Mouse (Mus musculus): ENCODE measurements around the gene Scand1.

Scand1 gene

DNA sequence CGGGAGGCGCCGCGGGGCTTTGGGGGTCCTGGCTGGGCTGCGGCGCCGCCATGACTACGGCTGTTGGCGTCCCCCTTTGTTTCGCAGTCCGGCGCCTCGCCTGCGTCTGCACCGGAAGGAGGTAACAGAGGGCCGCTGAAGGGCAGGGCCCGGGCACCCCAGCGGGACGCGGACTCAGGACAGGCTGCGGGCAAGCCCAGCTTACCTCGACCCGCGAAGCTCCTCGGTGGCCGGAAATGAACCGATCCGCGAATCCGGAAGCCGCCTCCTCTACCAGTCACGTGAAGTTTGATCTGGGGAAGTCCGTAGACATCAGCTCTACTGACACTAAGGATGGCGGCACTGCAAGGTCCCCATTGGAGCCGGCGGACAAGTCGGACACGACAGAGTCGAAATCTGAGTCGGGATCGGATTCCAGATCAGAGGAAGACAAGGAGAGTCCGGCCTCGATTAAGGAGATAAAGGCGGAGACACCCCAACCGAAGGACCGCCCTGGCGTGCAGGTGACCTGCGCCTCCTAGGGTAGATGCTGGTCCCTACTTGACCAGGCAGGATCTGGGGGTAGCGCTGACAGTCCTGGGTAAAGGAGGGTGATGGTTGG, at the start of gene Scand1, which contains the start of gene Cnbd2:
Gene Scand1, minus strand, starts transcription at position 408 of the 601 bp plus-strand sequence.
Gene Cnbd2, plus strand, starts transcription at position 3 of the 601 bp plus-strand sequence.
- H3K36me3 ChIP-seq (ENCODE audit: insufficient read depth, low read length), result peaks cover 35% of the 10 kb centered on the region
- H3K4me3 ChIP-seq (replicated peaks; ENCODE audit: low read length), result peak within 1 kb of the TSS; percentile 89
- TF ChIP-seq CTCF (conservative IDR thresholded peaks at IDR 0.05; ENCODE audit: low read length), result no peak
- TF ChIP-seq POU5F1 (IDR thresholded peaks at IDR 0.05; ENCODE audit: borderline replicate concordance, low read length), result no peak
- no peak for TF ChIP-seq NANOG (IDR thresholded peaks at IDR 0.05; ENCODE audit: borderline replicate concordance, low read length)
- H3K4me1 ChIP-seq (replicated peaks; ENCODE audit: low read depth, low read length), result peaks cover 7% of the 10 kb centered on the region
- no peaks in the 10 kb centered on the region for H3K27me3 ChIP-seq (ENCODE audit: insufficient read depth, low read length)
- peaks cover 4% of the 10 kb centered on the region; the same call in 1 of the 2 replicates for H3K9me3 ChIP-seq (ENCODE audit: low read length)

DNA sequence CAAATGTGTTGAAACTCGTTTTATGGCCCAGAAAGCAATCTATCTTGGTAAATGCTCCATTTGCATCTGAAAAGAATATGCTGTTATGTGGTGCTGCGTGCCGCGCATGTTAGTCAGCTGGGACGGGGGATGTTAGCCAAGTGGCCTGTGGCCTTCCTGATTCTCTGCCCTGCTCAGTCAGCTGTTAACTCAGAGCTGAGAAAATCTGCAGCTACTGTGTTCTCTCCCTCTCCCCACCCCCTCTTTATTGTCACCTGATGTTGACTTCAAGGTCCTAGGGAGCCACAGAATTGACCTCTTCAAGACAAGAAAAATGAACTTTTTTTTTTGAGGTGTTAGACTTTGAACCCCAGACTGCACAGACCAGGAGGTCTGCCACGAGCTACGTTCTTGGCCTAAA, 43.5 kb upstream of the Scand1 start:
- Histone ChIP-seq H3K4me1 (replicated peaks; ENCODE audit: low read depth, low read length) (0 out of 2 replicates have a peak, but pooled peaks cover 7% of the 10 kb centered on the region), H3K27me3 (ENCODE audit: insufficient read depth, low read length) (no peaks in the 10 kb centered on the region), H3K9me3 (ENCODE audit: low read length) (no peaks in the 10 kb centered on the region), H3K4me3 (replicated peaks; ENCODE audit: low read length) (no peak overlapping the region), H3K36me3 (ENCODE audit: insufficient read depth, low read length) (no peaks in the 10 kb centered on the region)
- TF ChIP-seq CTCF (conservative IDR thresholded peaks at IDR 0.05; ENCODE audit: low read length) (no peak), POU5F1 (IDR thresholded peaks at IDR 0.05; ENCODE audit: borderline replicate concordance, low read length) (no peak), NANOG (IDR thresholded peaks at IDR 0.05; ENCODE audit: borderline replicate concordance, low read length) (no peak)

DNA sequence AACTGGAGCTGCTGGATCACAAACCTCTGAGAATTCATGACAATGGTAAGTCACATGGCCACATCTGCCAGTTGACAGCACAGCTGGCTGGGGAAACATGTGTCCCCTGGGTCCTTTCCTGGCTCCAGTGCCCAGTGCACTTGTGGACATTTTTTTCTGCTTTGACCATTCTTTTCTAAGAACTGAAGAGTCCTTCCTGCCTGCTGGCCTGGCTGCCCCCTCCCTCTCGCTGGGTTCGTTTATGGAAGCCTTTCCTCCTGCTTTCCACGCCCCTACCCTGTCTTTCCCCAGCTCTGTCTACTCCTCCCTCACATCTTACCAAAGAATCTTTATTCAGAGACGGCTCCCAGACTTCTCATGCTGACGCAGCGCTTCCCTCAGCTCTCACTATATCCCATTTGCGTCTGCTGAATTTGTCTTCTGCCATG, 40.8 kb upstream of the Scand1 start:
- Histone ChIP-seq H3K9me3 (ENCODE audit: low read length) (no peaks in the 10 kb centered on the region), H3K4me1 (replicated peaks; ENCODE audit: low read depth, low read length) (0 out of 2 replicates have a peak, but pooled peaks cover 7% of the 10 kb centered on the region), H3K27me3 (ENCODE audit: insufficient read depth, low read length) (peaks cover 16% of the 10 kb centered on the region), H3K4me3 (replicated peaks; ENCODE audit: low read length) (no peak overlapping the region), H3K36me3 (ENCODE audit: insufficient read depth, low read length) (no peaks in the 10 kb centered on the region)
- TF ChIP-seq CTCF (conservative IDR thresholded peaks at IDR 0.05; ENCODE audit: low read length), result no peak
- TF ChIP-seq POU5F1 (IDR thresholded peaks at IDR 0.05; ENCODE audit: borderline replicate concordance, low read length), result no peak

DNA sequence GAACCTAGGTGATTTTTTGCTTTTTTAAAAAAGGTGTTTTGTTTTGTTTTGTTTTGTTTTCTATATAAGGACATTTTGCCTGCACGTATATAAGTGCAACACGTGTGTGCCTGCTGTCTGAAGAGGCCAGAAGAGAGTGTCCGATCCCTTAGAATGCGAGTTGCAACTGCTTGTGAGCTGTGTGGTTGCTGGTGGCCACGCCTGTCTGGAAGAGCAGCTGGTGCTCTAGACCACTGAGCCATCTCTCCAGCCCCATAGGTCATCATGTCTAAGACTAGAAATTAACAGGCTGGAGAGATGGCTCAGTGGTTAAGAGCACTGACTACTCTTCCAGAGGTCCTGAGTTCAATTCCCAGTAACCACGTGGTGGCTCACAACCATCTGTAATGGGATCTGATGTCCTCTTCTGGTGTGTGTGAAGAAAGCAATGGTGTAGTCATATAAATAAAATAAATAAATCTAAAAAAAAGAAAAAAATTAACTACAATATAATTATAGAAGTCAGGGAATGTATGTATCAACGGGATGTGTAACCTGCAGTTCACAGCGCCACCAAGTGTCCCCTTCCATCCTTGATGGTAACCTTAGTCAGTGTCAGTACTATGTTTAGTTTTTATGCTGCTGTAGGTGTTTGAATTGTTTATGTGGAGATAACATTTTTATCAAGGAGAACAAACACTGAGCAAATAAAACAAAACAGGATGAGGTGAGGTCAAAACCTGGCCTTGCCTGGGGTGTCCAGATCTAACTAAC, 40.1 kb upstream of the Scand1 start:
- Histone ChIP-seq H3K9me3 (ENCODE audit: low read length) (no peaks in the 10 kb centered on the region), H3K27me3 (ENCODE audit: insufficient read depth, low read length) (peaks cover 16% of the 10 kb centered on the region), H3K4me3 (replicated peaks; ENCODE audit: low read length) (no peak overlapping the region), H3K36me3 (ENCODE audit: insufficient read depth, low read length) (no peaks in the 10 kb centered on the region), H3K4me1 (replicated peaks; ENCODE audit: low read depth, low read length) (0 out of 2 replicates have a peak, but pooled peaks cover 7% of the 10 kb centered on the region)
- TF ChIP-seq POU5F1 (IDR thresholded peaks at IDR 0.05; ENCODE audit: borderline replicate concordance, low read length) (no peak), NANOG (IDR thresholded peaks at IDR 0.05; ENCODE audit: borderline replicate concordance, low read length) (no peak), CTCF (conservative IDR thresholded peaks at IDR 0.05; ENCODE audit: low read length) (no peak)

DNA sequence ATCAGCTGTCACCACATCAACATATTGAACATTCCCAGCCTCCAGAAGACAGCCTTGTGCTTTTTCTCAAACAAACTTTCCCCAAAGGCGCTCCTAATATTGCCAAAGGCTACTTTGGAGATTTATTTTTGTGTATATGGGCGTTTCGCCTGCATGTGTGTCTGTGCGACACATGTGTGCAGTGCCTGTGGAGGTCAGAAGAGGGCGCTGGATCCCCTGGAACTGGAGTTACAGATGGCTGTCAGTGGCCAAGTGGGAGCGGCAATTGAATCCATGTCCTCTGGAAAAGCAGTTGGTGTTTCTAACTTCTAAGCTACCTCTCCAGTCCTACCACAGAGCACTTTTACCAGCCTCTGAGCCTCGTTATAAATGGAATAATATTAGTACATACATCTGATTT, 38.7 kb upstream of the Scand1 start:
- H3K9me3 ChIP-seq (ENCODE audit: low read length), result no peaks in the 10 kb centered on the region
- peaks cover 16% of the 10 kb centered on the region for H3K27me3 ChIP-seq (ENCODE audit: insufficient read depth, low read length)
- no peak overlapping the region for H3K4me3 ChIP-seq (replicated peaks; ENCODE audit: low read length)
- 0 out of 2 replicates have a peak, but pooled peaks cover 7% of the 10 kb centered on the region for H3K4me1 ChIP-seq (replicated peaks; ENCODE audit: low read depth, low read length)
- TF ChIP-seq POU5F1 (IDR thresholded peaks at IDR 0.05; ENCODE audit: borderline replicate concordance, low read length) (no peak), NANOG (IDR thresholded peaks at IDR 0.05; ENCODE audit: borderline replicate concordance, low read length) (no peak), CTCF (conservative IDR thresholded peaks at IDR 0.05; ENCODE audit: low read length) (peak; percentile 83)
- H3K36me3 ChIP-seq (ENCODE audit: insufficient read depth, low read length), result no peaks in the 10 kb centered on the region

DNA sequence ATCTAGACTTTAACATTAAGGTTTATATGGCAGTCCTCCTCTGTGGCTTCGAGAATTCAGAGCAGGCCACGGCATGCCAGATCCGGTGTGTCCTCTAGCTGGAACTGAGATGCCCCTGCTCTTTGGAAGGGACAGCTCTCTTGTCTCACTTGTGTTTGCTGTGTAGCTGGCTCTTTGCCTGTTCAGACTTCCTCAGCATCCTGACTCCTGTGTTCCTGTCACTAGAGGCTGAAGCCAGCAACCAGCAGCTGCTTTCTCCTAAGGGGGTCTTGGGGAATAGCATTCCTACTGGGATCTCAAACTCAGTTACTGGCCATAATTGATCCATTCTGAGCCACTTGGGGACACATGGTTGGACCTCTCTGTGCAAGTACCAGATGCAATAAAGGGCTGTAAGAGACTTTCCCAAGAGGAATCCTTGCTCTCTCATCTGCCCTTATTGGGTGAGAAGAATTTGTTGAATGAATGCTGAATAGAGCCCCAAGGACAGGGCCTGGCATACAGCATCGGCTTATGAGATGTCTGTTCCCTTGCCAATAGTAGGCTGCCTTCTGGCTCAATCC, 36.9 kb upstream of the Scand1 start:
- no peak overlapping the region for H3K4me3 ChIP-seq (replicated peaks; ENCODE audit: low read length)
- TF ChIP-seq NANOG (IDR thresholded peaks at IDR 0.05; ENCODE audit: borderline replicate concordance, low read length), result no peak
- no peak for TF ChIP-seq POU5F1 (IDR thresholded peaks at IDR 0.05; ENCODE audit: borderline replicate concordance, low read length)
- no peak for TF ChIP-seq CTCF (conservative IDR thresholded peaks at IDR 0.05; ENCODE audit: low read length)
- H3K9me3 ChIP-seq (ENCODE audit: low read length), result no peaks in the 10 kb centered on the region
- peaks cover 14% of the 10 kb centered on the region for H3K4me1 ChIP-seq (replicated peaks; ENCODE audit: low read depth, low read length)
- H3K27me3 ChIP-seq (ENCODE audit: insufficient read depth, low read length), result peaks cover 16% of the 10 kb centered on the region
- H3K36me3 ChIP-seq (ENCODE audit: insufficient read depth, low read length), result no peaks in the 10 kb centered on the region

DNA sequence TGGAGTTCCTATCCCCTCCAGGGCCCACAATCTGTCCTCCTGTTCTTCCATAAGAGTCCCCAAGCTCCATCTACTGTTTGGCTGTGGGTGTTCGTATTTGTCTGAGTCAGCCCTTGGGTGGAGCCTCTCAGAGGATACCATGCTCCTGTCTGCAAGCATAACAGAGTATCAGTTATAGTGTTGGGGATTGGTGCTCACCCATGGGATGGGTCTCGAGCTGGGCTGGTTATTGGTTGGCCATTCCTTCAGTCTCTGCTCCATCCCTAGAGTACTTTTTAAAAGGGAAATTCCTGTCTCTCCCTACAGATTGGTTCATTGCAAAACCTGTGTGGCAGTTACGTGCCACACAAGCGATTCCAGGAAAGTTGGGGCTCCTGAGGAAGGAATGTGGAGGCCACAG, 36.3 kb upstream of the Scand1 start:
- no peaks in the 10 kb centered on the region for H3K9me3 ChIP-seq (ENCODE audit: low read length)
- no peak overlapping the region for H3K4me3 ChIP-seq (replicated peaks; ENCODE audit: low read length)
- H3K27me3 ChIP-seq (ENCODE audit: insufficient read depth, low read length), result peaks cover 16% of the 10 kb centered on the region
- TF ChIP-seq CTCF (conservative IDR thresholded peaks at IDR 0.05; ENCODE audit: low read length), result no peak
- TF ChIP-seq POU5F1 (IDR thresholded peaks at IDR 0.05; ENCODE audit: borderline replicate concordance, low read length), result no peak
- no peak for TF ChIP-seq NANOG (IDR thresholded peaks at IDR 0.05; ENCODE audit: borderline replicate concordance, low read length)
- H3K4me1 ChIP-seq (replicated peaks; ENCODE audit: low read depth, low read length), result peaks cover 18% of the 10 kb centered on the region
- H3K36me3 ChIP-seq (ENCODE audit: insufficient read depth, low read length), result no peaks in the 10 kb centered on the region

DNA sequence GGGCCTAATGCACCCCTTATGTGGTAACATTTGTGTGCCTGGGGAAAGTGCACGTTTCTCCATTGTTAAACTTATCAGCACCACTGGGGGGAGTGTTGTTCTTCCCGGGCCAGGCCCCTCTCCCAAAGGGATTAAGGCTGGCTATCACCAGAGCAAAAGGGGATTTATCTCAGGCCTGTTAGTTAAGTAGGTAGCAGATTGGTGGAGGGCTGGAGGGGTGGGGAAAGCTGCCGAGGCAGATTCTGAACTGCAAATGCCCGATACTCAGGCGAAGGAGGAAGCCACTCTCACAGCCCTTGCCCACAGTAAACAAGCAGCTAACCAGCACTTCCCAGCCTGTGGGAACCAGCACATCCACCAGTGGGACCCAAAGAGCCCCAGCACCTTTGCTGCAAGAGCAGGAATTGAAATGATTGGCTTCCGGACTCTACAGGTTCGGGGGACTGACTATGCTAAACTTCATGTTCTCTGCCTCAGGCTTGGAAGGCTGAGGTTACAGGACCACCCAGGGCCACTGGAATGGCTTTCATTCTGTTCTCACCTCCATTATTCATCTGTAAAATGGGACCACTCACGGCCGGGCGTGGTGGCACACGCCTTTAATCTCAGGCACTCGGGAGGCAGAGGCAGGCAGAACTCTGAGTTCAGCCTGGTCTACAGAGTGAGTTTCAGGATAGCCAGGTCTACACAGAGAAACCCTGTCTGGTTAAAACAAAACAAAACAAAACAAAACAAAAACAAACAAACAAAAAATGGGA, 32.5 kb upstream of the Scand1 start:
- H3K36me3 ChIP-seq (ENCODE audit: insufficient read depth, low read length), result no peaks in the 10 kb centered on the region
- H3K4me1 ChIP-seq (replicated peaks; ENCODE audit: low read depth, low read length), result peaks cover 19% of the 10 kb centered on the region
- TF ChIP-seq POU5F1 (IDR thresholded peaks at IDR 0.05; ENCODE audit: borderline replicate concordance, low read length) (no peak), NANOG (IDR thresholded peaks at IDR 0.05; ENCODE audit: borderline replicate concordance, low read length) (peak; percentile 90), CTCF (conservative IDR thresholded peaks at IDR 0.05; ENCODE audit: low read length) (peak; percentile 52)
- no peaks in the 10 kb centered on the region for H3K9me3 ChIP-seq (ENCODE audit: low read length)
- H3K4me3 ChIP-seq (replicated peaks; ENCODE audit: low read length), result peak overlapping the region; percentile 70
- peaks cover 25% of the 10 kb centered on the region for H3K27me3 ChIP-seq (ENCODE audit: insufficient read depth, low read length)
